11 mouse cellular contexts compared by ENCODE assay signal in genomic region chr1:33714796-33715195, GRCm38 (mm10). TPM values are rescaled to one million over a fixed set of nuclear protein-coding genes. Genes with fewer than 3 reads are reported as not detected.
DNase-seq lines count a peak whose midpoint lies in the region; ATAC-seq lines count a peak whose summit lies in the region.
"Had no signal": no experiment of that assay in that cellular context is flagged by ENCODE, and none has a peak within 500 bp of the region (broad histone marks: within the 10 kb centered on the region; RNA-seq: fewer than 3 reads in every experiment).

No protein-coding gene starts in this region.

- no peaks in the 10 kb centered on the region for H3K9me3 ChIP-seq in kidney, embryonic 15.5 days (replicated peaks)
- no peaks in the 10 kb centered on the region for H3K9me3 ChIP-seq in hindbrain, embryonic 12.5 days (replicated peaks)
- no peaks in the 10 kb centered on the region for H3K9me3 ChIP-seq in neural tube, embryonic 12.5 days

- no peak overlapping the region for H3K9ac ChIP-seq in kidney, embryonic 15.5 days
- H3K9ac ChIP-seq in hindbrain, embryonic 12.5 days = no peak overlapping the region
- H3K9ac ChIP-seq in neural tube, embryonic 12.5 days = no peak overlapping the region

- peak; percentile 47; the same call in 1 of the 2 replicates for ATAC-seq in kidney, embryonic 15.5 days (replicated peaks; ENCODE audit: low FRiP score)
- ATAC-seq in hindbrain, embryonic 12.5 days (ENCODE audit: low FRiP score) = 0 out of 2 replicates have a peak, but pooled peaks have one; percentile 33
- 0 out of 2 replicates have a peak, but pooled peaks have one; percentile 26 for ATAC-seq in neural tube, embryonic 12.5 days (ENCODE audit: low FRiP score, low read depth)

- H3K27ac ChIP-seq in kidney, embryonic 15.5 days = no peak overlapping the region
- no peak overlapping the region for H3K27ac ChIP-seq in hindbrain, embryonic 12.5 days
- no peak overlapping the region for H3K27ac ChIP-seq in neural tube, embryonic 12.5 days

- H3K36me3 ChIP-seq in kidney, embryonic 15.5 days = no peaks in the 10 kb centered on the region
- H3K36me3 ChIP-seq in hindbrain, embryonic 12.5 days = no peaks in the 10 kb centered on the region
- H3K36me3 ChIP-seq in neural tube, embryonic 12.5 days = no peaks in the 10 kb centered on the region

- 6% methylated on average over 10 of the region's 10 CpGs for WGBS in kidney, embryonic 15.5 days
- 4% methylated on average over 10 of the region's 10 CpGs for WGBS in hindbrain, embryonic 12.5 days
- WGBS in neural tube, embryonic 12.5 days = 7% methylated on average over 10 of the region's 10 CpGs

- no peak for DNase-seq in kidney, adult 8-10 months
- peak; percentile 77 for DNase-seq in embryo, embryonic 10.5 days (ENCODE audit: low spot score)
- no peak for DNase-seq in cerebellum, adult 9-11 months
- DNase-seq in urinary bladder, adult 18-20 months (ENCODE audit: low spot score in 2 of 2) = no peak
- no peak for DNase-seq in adrenal gland, postnatal 36 days
- DNase-seq: kidney, postnatal 10 days had no signal

- peaks cover 6% of the 10 kb centered on the region; the same call in 1 of the 2 replicates for H3K4me1 ChIP-seq in kidney, embryonic 15.5 days
- H3K4me1 ChIP-seq in hindbrain, embryonic 12.5 days = 0 out of 2 replicates have a peak, but pooled peaks cover 4% of the 10 kb centered on the region
- no peaks in the 10 kb centered on the region for H3K4me1 ChIP-seq in neural tube, embryonic 12.5 days

- H3K27me3 ChIP-seq in kidney, embryonic 15.5 days = no peaks in the 10 kb centered on the region
- no peaks in the 10 kb centered on the region for H3K27me3 ChIP-seq in hindbrain, embryonic 12.5 days
- no peaks in the 10 kb centered on the region for H3K27me3 ChIP-seq in neural tube, embryonic 12.5 days (replicated peaks)

- H3K4me3 ChIP-seq in kidney, embryonic 15.5 days (replicated peaks) = no peak overlapping the region
- no peak overlapping the region for H3K4me3 ChIP-seq in hindbrain, embryonic 12.5 days
- H3K4me3 ChIP-seq in neural tube, embryonic 12.5 days = no peak overlapping the region
- H3K4me3 ChIP-seq: erythroblast, embryonic 14.5 days had no signal

- peak overlapping the region; percentile 41 for H3K4me2 ChIP-seq in kidney, embryonic 15.5 days
- peak overlapping the region; percentile 37 for H3K4me2 ChIP-seq in hindbrain, embryonic 12.5 days (replicated peaks)
- H3K4me2 ChIP-seq in neural tube, embryonic 12.5 days (replicated peaks) = peak overlapping the region; percentile 29
- H3K4me2 ChIP-seq: liver, embryonic 11.5 days had no signal

RNA-seq across cellular contexts. Expression of gene Rab23, which starts 4.9 kb away (rescaled TPM):
- polyA plus RNA-seq in kidney, embryonic 15.5 days (2015; fragmentation: Nextera tagmentation; extraction: Ambion mirVana) = 28.0 and 30.2 TPM in 2 replicates
- polyA plus RNA-seq in hindbrain, embryonic 12.5 days (2016; fragmentation: Nextera tagmentation; extraction: Ambion mirVana) = 31.0 and 31.2 TPM in 2 replicates
- 29.1 and 29.7 TPM in 2 replicates for polyA plus RNA-seq in neural tube, embryonic 12.5 days (2016; fragmentation: Nextera tagmentation; extraction: Ambion mirVana)
- total RNA-seq in adrenal gland, postnatal 36 days (2021) = 10 to 100 TPM; 10.3 to 11.9 TPM

RNA-seq across cellular contexts. Expression of gene Bag2, which starts 42.8 kb away (rescaled TPM):
- polyA plus RNA-seq in kidney, embryonic 15.5 days (2015; fragmentation: Nextera tagmentation; extraction: Ambion mirVana) = 84.7 and 87.6 TPM in 2 replicates
- polyA plus RNA-seq in hindbrain, embryonic 12.5 days (2016; fragmentation: Nextera tagmentation; extraction: Ambion mirVana) = 19.7 and 24.9 TPM in 2 replicates
- polyA plus RNA-seq in neural tube, embryonic 12.5 days (2016; fragmentation: Nextera tagmentation; extraction: Ambion mirVana) = 20.2 and 20.8 TPM in 2 replicates
- total RNA-seq in adrenal gland, postnatal 36 days (2021) = 10 to 100 TPM; 14.6 to 17.0 TPM

RNA-seq across cellular contexts. Expression of gene Prim2, which starts 45.2 kb away (rescaled TPM):
- 37.1 and 39.1 TPM in 2 replicates for polyA plus RNA-seq in kidney, embryonic 15.5 days (2015; fragmentation: Nextera tagmentation; extraction: Ambion mirVana)
- 30.0 and 31.1 TPM in 2 replicates for polyA plus RNA-seq in hindbrain, embryonic 12.5 days (2016; fragmentation: Nextera tagmentation; extraction: Ambion mirVana)
- polyA plus RNA-seq in neural tube, embryonic 12.5 days (2016; fragmentation: Nextera tagmentation; extraction: Ambion mirVana) = 30.5 and 32.2 TPM in 2 replicates
- 1 to 10 TPM; 5.6 to 5.8 TPM for total RNA-seq in adrenal gland, postnatal 36 days (2021)
